Mouse (Mus musculus) brain, adult 2 months (tissue): ENCODE measurements around the gene Fbxl18.

Experiments used
- DNase-seq: peaks from one replicate; pipeline ENCODE4 v3.0.0; 2011; ENCODE audit warnings: low read depth, low spot score

The Fbxl18 gene

DNA sequence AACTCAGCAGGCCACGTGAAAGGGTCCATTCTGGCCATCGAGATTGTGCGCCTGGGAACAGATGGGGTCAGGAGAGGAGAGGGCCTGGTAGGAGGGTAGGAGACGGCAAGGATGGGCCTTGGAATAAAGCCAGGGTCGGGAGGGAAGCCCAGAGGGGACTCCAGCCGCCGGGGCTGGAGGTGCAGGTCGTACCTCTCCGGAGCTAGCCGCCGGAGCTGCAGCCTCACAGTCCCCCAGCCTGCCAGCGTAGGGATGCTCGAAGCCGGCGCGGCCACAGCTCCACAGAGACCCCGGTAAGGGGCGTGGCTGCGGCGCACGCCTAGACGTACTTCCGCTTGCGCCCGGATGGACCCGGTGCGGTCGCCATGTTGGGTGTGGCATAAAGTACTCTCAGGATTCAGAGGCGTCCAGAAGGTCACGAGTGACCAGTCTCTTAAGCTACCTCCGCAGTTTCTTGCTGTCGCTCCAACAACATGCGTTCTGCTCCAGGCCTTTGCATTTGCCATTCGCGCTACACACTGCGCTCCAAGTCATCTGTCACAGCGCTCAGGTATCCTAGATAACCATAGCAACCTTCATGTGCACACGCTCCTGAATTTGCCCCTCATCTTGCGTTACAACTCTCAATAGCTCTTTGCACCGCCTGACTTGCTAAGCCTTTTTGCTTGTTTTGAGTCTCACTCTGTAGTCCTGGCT, at the start of gene Fbxl18:
Gene Fbxl18 (minus strand): TSS at position 504 of the 696 bp plus-strand sequence.
- peak; percentile 95 for DNase-seq

DNA sequence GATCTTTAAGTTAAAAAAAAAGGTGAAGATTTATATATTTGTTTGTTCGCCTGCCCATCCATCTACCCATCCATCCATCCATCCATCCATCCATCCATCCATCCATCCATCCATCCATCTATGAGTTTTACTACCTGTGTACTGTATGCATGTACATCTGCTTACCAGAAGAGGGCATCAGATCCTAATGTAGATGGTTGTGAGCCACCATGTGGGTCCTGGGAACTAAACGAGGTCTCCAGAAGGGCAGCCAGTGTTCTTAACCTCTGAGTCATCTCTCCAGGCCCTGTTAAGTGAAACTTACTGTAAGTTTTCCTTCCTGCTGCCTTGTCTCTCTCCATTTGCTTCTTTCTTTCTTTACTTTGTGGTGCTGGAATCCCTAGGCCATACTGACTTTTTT, 45.2 kb upstream of the Fbxl18 start:
- no peak for DNase-seq

DNA sequence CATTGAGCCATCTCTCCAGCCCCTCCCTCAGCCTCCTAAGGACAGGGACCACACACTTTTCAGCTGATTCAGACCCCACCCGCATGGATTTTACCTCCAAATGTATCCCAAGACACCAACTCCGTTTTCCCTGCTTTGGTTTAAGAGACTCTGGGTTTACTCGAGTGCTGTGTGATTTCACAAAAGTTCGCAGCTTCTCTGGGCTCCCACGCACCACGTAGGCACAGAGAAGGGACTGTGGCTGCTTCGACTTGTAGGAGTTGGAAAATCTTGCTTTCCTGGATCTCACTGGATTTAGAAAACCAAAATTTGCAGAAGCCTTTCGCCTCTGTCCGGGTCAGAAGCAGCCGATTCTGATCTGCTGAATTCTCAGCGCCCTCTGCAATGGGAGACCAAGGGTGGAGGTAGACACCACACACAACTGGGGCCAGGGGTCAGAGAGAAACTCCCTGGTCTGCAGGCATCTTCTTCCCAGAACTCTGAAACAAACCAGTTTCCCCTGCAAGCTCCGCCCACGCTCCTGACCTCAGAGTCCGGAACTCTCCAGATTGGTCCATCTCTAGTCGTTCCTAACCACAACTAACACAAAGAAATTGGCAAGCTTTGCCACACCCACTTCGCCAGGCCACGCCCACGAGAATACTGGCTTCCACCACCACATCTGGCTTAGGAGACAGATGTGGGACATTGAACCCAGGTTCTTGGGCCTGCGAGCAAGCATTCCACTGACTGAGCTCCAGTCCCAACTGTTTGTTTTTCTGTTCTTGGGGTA, 42.9 kb upstream of the Fbxl18 start:
- peak; percentile 54 for DNase-seq

GRCm38 (mm10) chr5:142936336-142936719, 41.1 kb upstream of the Fbxl18 start:
- peak; percentile 75 for DNase-seq

DNA sequence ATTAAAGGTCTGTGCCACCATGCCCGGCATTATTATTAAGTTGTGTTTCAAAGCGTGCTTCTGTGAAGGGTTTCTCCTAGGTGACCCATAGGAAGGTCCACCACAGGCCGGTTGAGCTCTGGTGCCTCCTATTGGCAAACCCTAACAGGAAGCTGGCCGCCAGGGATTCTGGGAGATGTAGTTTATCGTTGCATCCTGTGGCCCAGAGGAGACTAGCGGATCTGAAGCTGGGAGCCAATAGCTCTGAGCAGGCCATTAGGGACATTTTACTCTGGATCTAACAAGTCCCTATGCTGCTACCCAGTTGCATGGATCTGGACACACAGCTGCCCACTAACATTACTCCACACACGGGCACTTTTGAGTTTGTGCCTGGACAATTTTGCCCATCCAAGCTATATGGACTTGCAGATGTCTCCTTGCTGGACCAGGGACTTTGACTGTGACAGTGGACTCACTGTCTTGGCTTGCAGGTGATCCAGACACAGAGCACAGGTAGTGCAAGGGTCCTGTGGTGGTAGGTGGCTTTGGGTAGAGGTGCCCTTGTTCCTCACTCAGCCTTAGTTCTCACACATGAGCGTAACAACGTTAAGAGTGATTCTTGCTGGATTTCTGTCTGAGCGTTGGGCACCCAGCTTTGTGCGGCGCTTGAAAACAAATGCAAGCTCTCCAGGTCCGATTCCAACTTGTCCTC, 40.6 kb upstream of the Fbxl18 start:
- DNase-seq: peak; percentile 94

- DNase-seq: peak; percentile 47
Measured at GRCm38 (mm10) chr5:142932731-142933130, 37.5 kb upstream of the Fbxl18 start.

DNA sequence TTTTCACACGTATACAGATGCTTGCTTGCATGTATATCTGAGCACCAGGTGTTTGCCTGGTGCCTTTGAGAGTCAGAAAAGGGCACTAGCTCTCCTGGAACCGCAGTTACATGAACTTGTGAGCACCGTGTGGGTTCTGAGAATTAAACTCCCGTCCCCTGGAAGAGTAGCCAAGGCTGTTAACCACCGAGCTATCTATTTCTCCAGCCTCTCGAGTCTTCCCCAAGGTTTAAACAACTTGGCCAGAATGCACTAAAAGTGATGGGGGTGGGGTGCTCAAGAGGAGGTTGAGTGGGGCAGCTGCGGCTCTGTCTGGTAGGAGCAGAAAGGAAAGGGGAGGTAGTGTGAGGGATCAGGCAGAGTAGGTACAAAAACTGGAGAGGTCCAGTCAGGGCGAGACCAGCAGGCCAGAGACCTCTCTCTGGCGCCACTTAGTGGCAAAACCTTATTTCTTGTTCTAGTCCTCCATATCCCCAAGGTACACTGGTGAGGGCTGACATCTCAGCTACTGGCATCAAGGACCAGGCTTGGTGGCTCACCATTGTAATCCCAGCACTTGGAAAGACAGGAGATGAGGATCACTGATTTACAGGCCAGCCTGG, 37.0 kb upstream of the Fbxl18 start:
- DNase-seq: peak; percentile 87

- DNase-seq: no peak
Measured at GRCm38 (mm10) chr5:142931241-142931745, 36.1 kb upstream of the Fbxl18 start.

- peak; percentile 20 for DNase-seq
Measured at GRCm38 (mm10) chr5:142929400-142929752, 34.2 kb upstream of the Fbxl18 start.

DNA sequence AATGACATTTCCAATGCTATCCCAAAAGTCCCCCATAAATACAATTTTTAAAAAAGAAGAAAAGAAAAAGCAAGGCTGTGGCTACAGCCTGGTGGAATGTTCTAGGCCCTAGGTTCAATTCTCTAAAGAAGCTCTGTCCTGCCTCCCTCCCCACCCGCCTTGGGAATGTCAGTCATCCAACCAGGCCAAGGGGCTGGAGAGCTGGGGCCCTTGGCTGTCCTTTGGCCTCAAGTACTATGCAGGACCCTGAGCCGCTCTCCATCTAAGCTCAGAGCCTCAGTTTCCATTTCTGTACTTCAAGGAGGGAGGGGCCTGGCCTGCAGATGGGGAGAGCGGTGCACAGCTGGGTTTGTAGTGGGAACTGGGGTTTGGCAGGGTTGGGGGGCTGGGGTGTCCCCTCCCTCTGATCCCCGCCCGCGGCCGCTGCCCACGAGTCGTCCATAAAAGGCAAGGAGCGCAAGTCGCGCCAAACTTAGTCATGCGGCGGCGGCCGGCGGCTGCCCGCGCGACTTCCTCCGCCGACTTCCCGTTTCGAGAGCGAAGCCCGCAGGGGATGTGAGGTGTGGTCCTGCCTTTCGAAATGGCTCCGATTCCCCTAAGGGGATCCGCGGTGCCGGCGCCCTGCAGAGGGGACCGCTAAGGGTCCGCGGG, 33.7 kb upstream of the Fbxl18 start:
- DNase-seq: peak; percentile 69

GRCm38 (mm10) chr5:142927341-142927930, 32.2 kb upstream of the Fbxl18 start:
- no peak for DNase-seq

GRCm38 (mm10) chr5:142926940-142927228, 31.7 kb upstream of the Fbxl18 start:
- no peak for DNase-seq

- no peak for DNase-seq
Measured at GRCm38 (mm10) chr5:142926204-142926939, 31.2 kb upstream of the Fbxl18 start.

DNA sequence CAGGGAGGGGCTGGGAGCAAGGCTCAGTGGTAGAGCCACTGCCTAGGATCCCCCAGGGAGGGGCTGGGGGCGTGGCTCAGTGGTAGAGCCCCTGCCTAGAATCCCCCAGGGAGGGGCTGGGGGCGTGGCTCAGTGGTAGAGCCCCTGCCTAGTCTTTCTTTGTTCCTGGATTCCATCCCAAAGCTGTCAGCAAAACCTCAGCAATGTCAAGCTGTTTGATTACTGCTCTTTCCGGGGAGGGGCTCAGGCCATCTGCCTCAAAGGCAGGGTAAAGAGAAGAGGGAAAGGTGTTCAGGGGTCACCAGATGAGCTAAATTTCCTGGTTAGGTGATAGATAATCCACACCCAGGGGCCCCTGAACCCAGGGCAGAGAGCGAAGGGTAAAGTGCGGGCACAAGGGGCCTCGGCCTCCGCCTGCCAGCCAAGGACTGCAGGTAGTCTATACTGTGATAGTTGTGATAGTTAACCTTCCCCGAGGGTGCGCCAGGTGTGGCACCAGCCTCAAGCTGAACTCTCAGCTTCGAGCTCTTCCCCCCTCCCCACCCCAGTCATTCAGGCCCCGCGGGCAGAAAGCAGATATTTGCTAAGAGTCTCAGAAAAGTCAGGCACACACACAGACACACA, 29.2 kb upstream of the Fbxl18 start:
- no peak for DNase-seq

DNA sequence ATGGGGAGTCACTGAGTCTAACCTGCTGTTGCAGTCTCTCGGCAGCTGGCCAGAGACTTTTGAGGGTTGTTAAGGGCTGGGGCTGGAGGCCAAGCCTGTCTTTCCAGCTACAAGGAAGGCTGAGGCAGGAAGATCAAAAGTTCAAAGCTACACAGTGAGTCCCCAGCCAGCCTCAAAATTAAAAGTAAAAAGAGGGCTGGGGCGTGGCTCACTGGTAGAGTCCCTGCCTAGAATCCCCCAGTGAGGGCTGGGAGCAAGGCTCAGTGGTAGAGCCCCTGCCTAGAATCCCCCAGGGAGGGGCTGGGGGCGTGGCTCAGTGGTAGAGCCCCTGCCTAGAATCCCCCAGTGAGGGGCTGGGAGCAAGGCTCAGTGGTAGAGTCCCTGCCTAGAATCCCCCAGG, 28.6 kb upstream of the Fbxl18 start:
- no peak for DNase-seq

DNA sequence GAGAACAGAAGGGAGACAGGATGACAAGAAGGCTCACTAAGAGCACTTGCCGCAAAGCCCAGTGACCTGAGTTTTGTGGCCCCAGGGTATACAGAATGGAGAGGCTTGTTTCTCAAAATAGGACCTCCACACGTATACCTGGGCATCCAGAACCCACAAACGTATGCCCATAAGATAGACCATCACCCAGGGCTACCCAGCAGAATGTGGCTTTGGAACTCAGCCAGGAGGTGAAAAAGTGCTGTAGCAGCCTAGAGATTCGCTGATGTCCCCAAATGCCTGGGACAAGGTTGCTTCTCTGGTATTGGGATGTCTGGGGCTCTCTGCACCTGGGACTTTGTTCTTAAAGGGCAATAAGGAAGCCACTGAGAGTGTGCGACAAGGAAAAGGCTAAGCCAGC, 27.0 kb upstream of the Fbxl18 start:
- DNase-seq: no peak

GRCm38 (mm10) chr5:142921074-142921459, 25.8 kb upstream of the Fbxl18 start:
- DNase-seq: no peak

GRCm38 (mm10) chr5:142920311-142921073, 25.3 kb upstream of the Fbxl18 start:
- DNase-seq: peak; percentile 70

- DNase-seq: no peak
Measured at GRCm38 (mm10) chr5:142917402-142917801, 22.2 kb upstream of the Fbxl18 start.
